Mouse (Mus musculus) G1E (cell line): ENCODE results near the gene Rsbn1.

Experiments used
- CTCF ChIP-seq: IDR thresholded peaks from 2 replicates; pipeline ENCODE4 v1.5.1; 2012; ENCODE audit warnings: low read depth, low read length, inconsistent platforms, mixed read lengths
- GATA1 ChIP-seq: IDR thresholded peaks from 2 replicates; pipeline ENCODE4 v1.6.1; 2012; ENCODE audit warnings: borderline replicate concordance, low read length, inconsistent platforms, mixed read lengths

GRCm38 (mm10) chr3:103948666-103949065 lies 34.7 kb downstream of the Rsbn1 start:
- no peak for TF ChIP-seq GATA1
- no peak for TF ChIP-seq CTCF
